Mouse (Mus musculus) lung, embryonic 14.5 days (tissue): ENCODE data around the gene Lrrtm1. TPM values are rescaled to one million over a fixed set of nuclear protein-coding genes. Genes with fewer than 3 reads are reported as not detected.

Experiments used
- ATAC-seq: fragments of 200-750 bp; cut with Nextera tagmentation; 2 replicates; pipeline ENCODE4 v1.8.0; 2017; ENCODE audit warnings: mild to moderate bottlenecking, moderate TSS enrichment, moderate library complexity; ENCODE audit not compliant: insufficient read depth
- DNase-seq: peaks from one replicate; pipeline ENCODE4 v3.0.0-alpha.2; 2015
- H3K27ac ChIP-seq: fragments of 300-500 bp; sonication (generic); 2 replicates; pipeline ENCODE4 v1.5.1; 2014; ENCODE audit warnings: low read depth, mild to moderate bottlenecking, moderate library complexity
- H3K27me3 ChIP-seq: fragments of 300-500 bp; sonication (generic); 2 replicates; pipeline ENCODE4 v1.6.1; 2014; ENCODE audit warnings: low read length, control low read depth; ENCODE audit not compliant: insufficient read depth
- H3K36me3 ChIP-seq: fragments of 300-500 bp; sonication (generic); 2 replicates; pipeline ENCODE4 v1.6.1; 2014; ENCODE audit warnings: control low read depth; ENCODE audit not compliant: insufficient read depth
- H3K4me1 ChIP-seq: fragments of 300-500 bp; sonication (generic); 2 replicates; pipeline ENCODE4 v1.6.1; 2014; ENCODE audit warnings: antibody characterized with exemption, control low read depth; ENCODE audit not compliant: insufficient read depth
- H3K4me2 ChIP-seq: fragments of 300-500 bp; sonication (generic); 2 replicates; pipeline ENCODE4 v1.6.1; 2014; ENCODE audit warnings: mild to moderate bottlenecking
- H3K4me3 ChIP-seq: fragments of 300-500 bp; sonication (generic); 2 replicates; pipeline ENCODE4 v1.5.1; 2014; ENCODE audit warnings: low read depth, low read length
- H3K9ac ChIP-seq: fragments of 300-500 bp; sonication (generic); 2 replicates; pipeline ENCODE4 v1.6.1; 2014
- H3K9me3 ChIP-seq: fragments of 300-500 bp; sonication (generic); 2 replicates; pipeline ENCODE4 v1.6.1; 2016; ENCODE audit warnings: low read depth, low read length, control low read depth
- CTCF ChIP-seq: IDR thresholded peaks from 2 replicates; pipeline ENCODE4 v1.5.1; 2016; ENCODE audit warnings: antibody characterized with exemption, low read depth
- WGBS: fragments of 180-500 bp; shearing (Covaris S2); extraction: QIAGEN DNeasy Blood & Tissue Kit; methylation state at CpG from one replicate; pipeline ENCODE4 v1.1.7; 2014; 5-methylcytosine and 5-hydroxymethylcytosine counted together
- polyA plus RNA-seq: library from polyadenylated mRNA; unstranded; fragments of >200 nt; fragmentation: Nextera tagmentation; extraction: Ambion mirVana; gene quantifications from 2 replicates; pipeline ENCODE4 v1.2.1, GENCODE M21; 2014

Lrrtm1 gene
- polyA plus RNA-seq, 1 experiment from 2014 or later: 0.50 TPM

GRCm38 (mm10) chr6:77257358-77258105 is 15.0 kb downstream of the Lrrtm1 start:
- no peaks in the 10 kb centered on the region for H3K4me1 ChIP-seq
- no peak overlapping the region for H3K4me3 ChIP-seq
- DNase-seq (peak; percentile 67), ATAC-seq (no peak)
- TF ChIP-seq CTCF: peak; percentile 55
- no peaks in the 10 kb centered on the region for H3K36me3 ChIP-seq
- no peak overlapping the region for H3K27ac ChIP-seq
- WGBS: 27% methylated on average over 7 of the region's 7 CpGs
- no peaks in the 10 kb centered on the region for H3K27me3 ChIP-seq
- no peak overlapping the region for H3K9ac ChIP-seq
- H3K4me2 ChIP-seq: no peak overlapping the region
- no peaks in the 10 kb centered on the region for H3K9me3 ChIP-seq

- Histone ChIP-seq H3K36me3 (no peaks in the 10 kb centered on the region), H3K27ac (no peak overlapping the region), H3K4me1 (no peaks in the 10 kb centered on the region), H3K4me2 (no peak overlapping the region), H3K9ac (no peak overlapping the region), H3K27me3 (no peaks in the 10 kb centered on the region), H3K4me3 (no peak overlapping the region), H3K9me3 (no peaks in the 10 kb centered on the region)
- WGBS: 41% methylated on average over 3 of the region's 3 CpGs
- ATAC-seq: no peak
- no peak for DNase-seq
- no peak for TF ChIP-seq CTCF
These were observed 22.7 kb downstream of the Lrrtm1 start for GRCm38 (mm10) chr6:77265163-77265562.

GRCm38 (mm10) chr6:77278794-77279193 is 36.3 kb downstream of the Lrrtm1 start:
- Histone ChIP-seq H3K9me3 (no peaks in the 10 kb centered on the region), H3K4me2 (no peak overlapping the region), H3K4me3 (no peak overlapping the region), H3K9ac (no peak overlapping the region), H3K27ac (no peak overlapping the region), H3K36me3 (no peaks in the 10 kb centered on the region), H3K4me1 (no peaks in the 10 kb centered on the region), H3K27me3 (no peaks in the 10 kb centered on the region)
- 80% methylated on average over 5 of the region's 5 CpGs for whole genome bisulfite sequencing
- TF ChIP-seq CTCF: no peak
- no peak for DNase-seq
- ATAC-seq: no peak

- TF ChIP-seq CTCF: no peak
- ATAC-seq (no peak), DNase-seq (no peak)
- WGBS: 85% methylated on average over 5 of the region's 5 CpGs
- Histone ChIP-seq H3K4me1 (no peaks in the 10 kb centered on the region), H3K36me3 (no peaks in the 10 kb centered on the region), H3K27ac (no peak overlapping the region), H3K9ac (no peak overlapping the region), H3K4me2 (no peak overlapping the region), H3K27me3 (no peaks in the 10 kb centered on the region), H3K9me3 (no peaks in the 10 kb centered on the region), H3K4me3 (no peak overlapping the region)
These were observed 43.8 kb downstream of the Lrrtm1 start for GRCm38 (mm10) chr6:77286317-77286716.

GRCm38 (mm10) chr6:77288402-77288801 is 45.9 kb downstream of the Lrrtm1 start:
- Histone ChIP-seq H3K4me3 (no peak overlapping the region), H3K4me2 (no peak overlapping the region), H3K27me3 (no peaks in the 10 kb centered on the region), H3K4me1 (no peaks in the 10 kb centered on the region), H3K27ac (no peak overlapping the region), H3K9me3 (no peaks in the 10 kb centered on the region), H3K9ac (no peak overlapping the region), H3K36me3 (no peaks in the 10 kb centered on the region)
- DNase-seq (no peak), ATAC-seq (no peak)
- TF ChIP-seq CTCF: no peak

- Histone ChIP-seq H3K9me3 (no peaks in the 10 kb centered on the region), H3K4me3 (no peak overlapping the region), H3K36me3 (no peaks in the 10 kb centered on the region), H3K27ac (no peak overlapping the region), H3K9ac (no peak overlapping the region), H3K27me3 (no peaks in the 10 kb centered on the region), H3K4me1 (no peaks in the 10 kb centered on the region), H3K4me2 (no peak overlapping the region)
- ATAC-seq (no peak), DNase-seq (no peak)
- 53% methylated on average over 6 of the region's 6 CpGs for WGBS
- TF ChIP-seq CTCF: no peak
These were observed 48.9 kb downstream of the Lrrtm1 start for GRCm38 (mm10) chr6:77291415-77291814.

- no peak for TF ChIP-seq CTCF
- Histone ChIP-seq H3K4me2 (no peak overlapping the region), H3K9me3 (no peaks in the 10 kb centered on the region), H3K4me3 (no peak overlapping the region), H3K36me3 (no peaks in the 10 kb centered on the region), H3K4me1 (no peaks in the 10 kb centered on the region), H3K27me3 (no peaks in the 10 kb centered on the region), H3K9ac (no peak overlapping the region), H3K27ac (no peak overlapping the region)
- DNase-seq (no peak), ATAC-seq (no peak)
- WGBS: 72% methylated on average over 1 of the region's 1 CpGs
These were observed 58.8 kb downstream of the Lrrtm1 start for GRCm38 (mm10) chr6:77301305-77301704.
